Mouse (Mus musculus) lung, embryonic 14.5 days (tissue): Measurements from ENCODE around the gene Slc46a3. TPM values are rescaled to one million over a fixed set of nuclear protein-coding genes. Genes with fewer than 3 reads are reported as not detected.

Source experiments
- ATAC-seq: fragments of 200-750 bp; cut with Nextera tagmentation; 2 replicates; pipeline ENCODE4 v1.8.0; 2017; ENCODE audit warnings: mild to moderate bottlenecking, moderate TSS enrichment, moderate library complexity; ENCODE audit not compliant: insufficient read depth
- DNase-seq: peaks from one replicate; pipeline ENCODE4 v3.0.0-alpha.2; 2015
- H3K27ac ChIP-seq: fragments of 300-500 bp; sonication (generic); 2 replicates; pipeline ENCODE4 v1.5.1; 2014; ENCODE audit warnings: low read depth, mild to moderate bottlenecking, moderate library complexity
- H3K27me3 ChIP-seq: fragments of 300-500 bp; sonication (generic); 2 replicates; pipeline ENCODE4 v1.6.1; 2014; ENCODE audit warnings: low read length, control low read depth; ENCODE audit not compliant: insufficient read depth
- H3K36me3 ChIP-seq: fragments of 300-500 bp; sonication (generic); 2 replicates; pipeline ENCODE4 v1.6.1; 2014; ENCODE audit warnings: control low read depth; ENCODE audit not compliant: insufficient read depth
- H3K4me1 ChIP-seq: fragments of 300-500 bp; sonication (generic); 2 replicates; pipeline ENCODE4 v1.6.1; 2014; ENCODE audit warnings: antibody characterized with exemption, control low read depth; ENCODE audit not compliant: insufficient read depth
- H3K4me2 ChIP-seq: fragments of 300-500 bp; sonication (generic); 2 replicates; pipeline ENCODE4 v1.6.1; 2014; ENCODE audit warnings: mild to moderate bottlenecking
- H3K4me3 ChIP-seq: fragments of 300-500 bp; sonication (generic); 2 replicates; pipeline ENCODE4 v1.5.1; 2014; ENCODE audit warnings: low read depth, low read length
- H3K9ac ChIP-seq: fragments of 300-500 bp; sonication (generic); 2 replicates; pipeline ENCODE4 v1.6.1; 2014
- H3K9me3 ChIP-seq: fragments of 300-500 bp; sonication (generic); 2 replicates; pipeline ENCODE4 v1.6.1; 2016; ENCODE audit warnings: low read depth, low read length, control low read depth
- CTCF ChIP-seq: IDR thresholded peaks from 2 replicates; pipeline ENCODE4 v1.5.1; 2016; ENCODE audit warnings: antibody characterized with exemption, low read depth
- WGBS: fragments of 180-500 bp; shearing (Covaris S2); extraction: QIAGEN DNeasy Blood & Tissue Kit; methylation state at CpG from one replicate; pipeline ENCODE4 v1.1.7; 2014; 5-methylcytosine and 5-hydroxymethylcytosine counted together
- polyA plus RNA-seq: library from polyadenylated mRNA; unstranded; fragments of >200 nt; fragmentation: Nextera tagmentation; extraction: Ambion mirVana; gene quantifications from 2 replicates; pipeline ENCODE4 v1.2.1, GENCODE M21; 2014

Gene Slc46a3
- polyA plus RNA-seq, 1 experiment from 2014 or later: 3.3 TPM

- H3K9ac ChIP-seq: no peak overlapping the region
- no peak overlapping the region for H3K4me2 ChIP-seq
- H3K4me1 ChIP-seq: peaks cover 4% of the 10 kb centered on the region; the same call in 1 of the 2 replicates
- no peak for TF ChIP-seq CTCF
- no peaks in the 10 kb centered on the region for H3K27me3 ChIP-seq
- ATAC-seq (peak; percentile 53; the same call in 1 of the 2 replicates), DNase-seq (peak; percentile 69)
- no peaks in the 10 kb centered on the region for H3K36me3 ChIP-seq
- no peak overlapping the region for H3K4me3 ChIP-seq
- no peaks in the 10 kb centered on the region for H3K9me3 ChIP-seq
- 58% methylated on average over 17 of the region's 17 CpGs for WGBS
- peak overlapping the region; percentile 24; the same call in 1 of the 2 replicates for H3K27ac ChIP-seq
Observed at GRCm38 (mm10) chr5:147918044-147918846, 23.6 kb upstream of the Slc46a3 start.

- ATAC-seq: no peak
- no peak for TF ChIP-seq CTCF
Observed at GRCm38 (mm10) chr5:147916171-147916570, 21.6 kb upstream of the Slc46a3 start.

GRCm38 (mm10) chr5:147915038-147915566 is 20.5 kb upstream of the Slc46a3 start:
- Histone ChIP-seq H3K36me3 (no peaks in the 10 kb centered on the region), H3K9ac (no peak overlapping the region), H3K27me3 (no peaks in the 10 kb centered on the region), H3K4me3 (no peak overlapping the region), H3K27ac (0 out of 2 replicates have a peak overlapping the region, but pooled peaks have one; percentile 12), H3K4me1 (peaks cover 4% of the 10 kb centered on the region; the same call in 1 of the 2 replicates), H3K4me2 (no peak overlapping the region), H3K9me3 (no peaks in the 10 kb centered on the region)
- ATAC-seq (peak; percentile 8; the same call in 1 of the 2 replicates), DNase-seq (peak; percentile 44)
- peak; percentile 36 for TF ChIP-seq CTCF
- 41% methylated on average over 6 of the region's 6 CpGs for WGBS

More at GRCm38 (mm10) chr5:147916171-147916570, 21.6 kb upstream of the Slc46a3 start:
- Histone ChIP-seq H3K9ac (no peak overlapping the region), H3K27ac (no peak overlapping the region), H3K4me1 (peaks cover 4% of the 10 kb centered on the region; the same call in 1 of the 2 replicates), H3K4me3 (no peak overlapping the region), H3K4me2 (no peak overlapping the region), H3K36me3 (no peaks in the 10 kb centered on the region), H3K9me3 (no peaks in the 10 kb centered on the region), H3K27me3 (no peaks in the 10 kb centered on the region)
- WGBS: 76% methylated on average over 9 of the region's 9 CpGs
- no peak for DNase-seq

- 19% methylated on average over 14 of the region's 14 CpGs for WGBS
- DNase-seq (peak; percentile 38), ATAC-seq (peak; percentile 67; the same call in 1 of the 2 replicates)
- no peak overlapping the region for H3K4me3 ChIP-seq
- peak overlapping the region; percentile 38; the same call in 1 of the 2 replicates for H3K4me2 ChIP-seq
- no peak for TF ChIP-seq CTCF
- H3K36me3 ChIP-seq: no peaks in the 10 kb centered on the region
- H3K27ac ChIP-seq: peak overlapping the region; percentile 60; the same call in 1 of the 2 replicates
- no peaks in the 10 kb centered on the region for H3K9me3 ChIP-seq
- H3K9ac ChIP-seq: peak overlapping the region; percentile 34
- H3K27me3 ChIP-seq: no peaks in the 10 kb centered on the region
- H3K4me1 ChIP-seq: peaks cover 4% of the 10 kb centered on the region; the same call in 1 of the 2 replicates
Observed at GRCm38 (mm10) chr5:147913241-147913842, 18.7 kb upstream of the Slc46a3 start.

- no peak for ATAC-seq
- Histone ChIP-seq H3K4me3 (no peak overlapping the region), H3K9me3 (no peaks in the 10 kb centered on the region), H3K4me2 (no peak overlapping the region), H3K36me3 (no peaks in the 10 kb centered on the region), H3K27me3 (no peaks in the 10 kb centered on the region), H3K4me1 (peaks cover 4% of the 10 kb centered on the region; the same call in 1 of the 2 replicates), H3K9ac (no peak overlapping the region), H3K27ac (no peak overlapping the region)
- DNase-seq: no peak
- 69% methylated on average over 5 of the region's 5 CpGs for WGBS
- TF ChIP-seq CTCF: no peak
Observed at GRCm38 (mm10) chr5:147911744-147912143, 17.1 kb upstream of the Slc46a3 start.

- Histone ChIP-seq H3K4me1 (peaks cover 4% of the 10 kb centered on the region; the same call in 1 of the 2 replicates), H3K4me3 (no peak overlapping the region), H3K9me3 (no peaks in the 10 kb centered on the region), H3K27ac (no peak overlapping the region), H3K36me3 (no peaks in the 10 kb centered on the region), H3K9ac (no peak overlapping the region), H3K4me2 (no peak overlapping the region), H3K27me3 (no peaks in the 10 kb centered on the region)
- WGBS: 65% methylated on average over 12 of the region's 12 CpGs
- peak; percentile 43 for TF ChIP-seq CTCF
- DNase-seq (no peak), ATAC-seq (no peak)
Observed at GRCm38 (mm10) chr5:147910807-147911509, 16.3 kb upstream of the Slc46a3 start.
